Mouse (Mus musculus) olfactory bulb, adult 2 months (tissue): ENCODE measurements around the gene Ccdc194.

ENCODE experiments used
- CTCF ChIP-seq: fragments of 200-500 bp; IDR thresholded peaks from 2 replicates; pipeline ENCODE4 v1.5.1; 2012; ENCODE audit warnings: low read depth, mild to moderate bottlenecking, low read length, moderate library complexity; ENCODE audit not compliant: insufficient read depth
- POLR2A ChIP-seq: fragments of 200-500 bp; IDR thresholded peaks from 2 replicates; pipeline ENCODE4 v1.6.1; 2012; ENCODE audit warnings: mild to moderate bottlenecking, low read depth, low read length, moderate library complexity; ENCODE audit not compliant: insufficient read depth

DNA sequence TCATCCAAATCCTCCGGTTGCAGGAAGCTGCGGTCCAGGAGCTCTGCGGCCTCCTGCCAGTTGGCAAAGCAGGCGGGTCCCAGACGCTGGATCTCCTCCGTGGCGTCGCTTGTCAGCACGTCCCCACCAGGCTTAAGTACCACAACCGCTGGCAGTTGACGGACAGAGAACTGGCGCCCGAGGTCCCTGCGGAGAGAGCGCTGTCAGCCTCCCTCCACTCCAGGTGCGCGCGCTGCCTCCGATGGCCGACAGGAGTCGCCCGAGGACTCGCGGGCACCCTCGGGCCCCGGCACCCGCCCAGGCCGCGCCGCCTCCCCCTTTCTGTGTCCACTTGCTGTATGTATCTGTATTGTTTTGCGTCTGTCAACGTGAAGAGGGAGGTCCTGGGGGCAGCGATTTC is 37.2 kb upstream of the Ccdc194 start:
- peak; percentile 74; the same call in 1 of the 2 replicates for TF ChIP-seq CTCF
- no peak for TF ChIP-seq POLR2A
